Mouse (Mus musculus) lung, postnatal 4 days (tissue): ENCODE results near the gene Zbtb16.

Experiments
- DNase-seq, 2 experiments: peaks; one replicate each; pipeline ENCODE4 v3.0.0; 2021

Gene Zbtb16

GRCm38 (mm10) chr9:48661225-48662023, 174.6 kb downstream of the Zbtb16 start:
- DNase-seq = no peak

- no peak for DNase-seq
Measured at GRCm38 (mm10) chr9:48655525-48656169, 180.4 kb downstream of the Zbtb16 start.

- DNase-seq = peak in 1 of 2 experiments; percentile 4
Measured at GRCm38 (mm10) chr9:48654730-48655129, 181.3 kb downstream of the Zbtb16 start.

- DNase-seq = peak in 1 of 2 experiments; percentile 3
Measured at GRCm38 (mm10) chr9:48653399-48654070, 182.5 kb downstream of the Zbtb16 start.

GRCm38 (mm10) chr9:48652026-48652425, 184.0 kb downstream of the Zbtb16 start:
- DNase-seq = no peak

GRCm38 (mm10) chr9:48650846-48651245, 185.2 kb downstream of the Zbtb16 start:
- no peak for DNase-seq

- DNase-seq = no peak
Measured at GRCm38 (mm10) chr9:48649851-48650685, 186.0 kb downstream of the Zbtb16 start.

- DNase-seq = peak; percentile 55 to 74
Measured at GRCm38 (mm10) chr9:48649098-48649766, 186.8 kb downstream of the Zbtb16 start.

GRCm38 (mm10) chr9:48648285-48649097, 187.5 kb downstream of the Zbtb16 start:
- no peak for DNase-seq

- DNase-seq = no peak
Measured at GRCm38 (mm10) chr9:48647648-48648284, 188.3 kb downstream of the Zbtb16 start.

GRCm38 (mm10) chr9:48646781-48647647, 189.0 kb downstream of the Zbtb16 start:
- no peak for DNase-seq

GRCm38 (mm10) chr9:48646251-48646650, 189.8 kb downstream of the Zbtb16 start:
- peak; percentile 43 to 80 for DNase-seq

GRCm38 (mm10) chr9:48645648-48646126, 190.3 kb downstream of the Zbtb16 start:
- DNase-seq = no peak

GRCm38 (mm10) chr9:48644926-48645647, 190.9 kb downstream of the Zbtb16 start:
- peak in 1 of 2 experiments; percentile 55 for DNase-seq

GRCm38 (mm10) chr9:48644376-48644775, 191.6 kb downstream of the Zbtb16 start:
- DNase-seq = no peak

- no peak for DNase-seq
Measured at GRCm38 (mm10) chr9:48641636-48642035, 194.4 kb downstream of the Zbtb16 start.

GRCm38 (mm10) chr9:48640881-48641280, 195.1 kb downstream of the Zbtb16 start:
- no peak for DNase-seq

GRCm38 (mm10) chr9:48638176-48638803, 197.7 kb downstream of the Zbtb16 start:
- no peak for DNase-seq
